Mouse (Mus musculus): ENCODE results near the gene Hapln3.
A peak's percentile ranks its signal among the peaks of the same experiment; 100 is the strongest.

Gene Hapln3

DNA sequence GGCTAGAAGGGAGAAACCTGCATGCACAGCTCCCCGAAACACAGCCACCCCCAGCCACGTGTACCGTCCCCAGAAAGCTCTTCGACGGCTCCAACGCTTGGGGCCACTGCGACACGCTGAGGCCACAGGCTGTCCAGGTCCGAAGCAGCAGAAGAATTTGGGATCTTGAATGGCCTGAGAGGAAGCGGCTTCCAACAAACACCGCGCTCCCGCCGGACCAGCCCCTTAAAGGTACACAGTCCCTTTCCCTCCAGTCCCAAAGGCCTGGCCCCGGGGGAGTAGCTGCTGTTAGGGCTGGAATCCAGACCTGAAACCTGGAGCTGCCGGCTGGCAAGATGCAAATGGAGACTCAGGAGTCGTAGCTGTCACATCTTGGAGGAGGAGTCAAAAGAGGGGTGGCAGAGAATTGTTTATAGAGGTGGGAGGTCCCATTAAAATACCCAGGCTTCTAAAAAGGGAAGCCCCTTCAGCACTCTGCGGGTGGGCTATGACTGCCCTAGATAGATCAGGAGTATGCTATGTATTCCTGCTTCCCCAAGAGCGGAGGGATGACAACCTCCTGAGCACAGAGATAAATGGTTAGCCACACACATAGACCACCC is at the start of gene Hapln3:
Hapln3 (minus strand) TSS at position 176 of the 602 bp plus-strand sequence.
- DNase-seq (ENCODE audit: low read depth in 2 of 2, low spot score in 2 of 2), result no peak

DNA sequence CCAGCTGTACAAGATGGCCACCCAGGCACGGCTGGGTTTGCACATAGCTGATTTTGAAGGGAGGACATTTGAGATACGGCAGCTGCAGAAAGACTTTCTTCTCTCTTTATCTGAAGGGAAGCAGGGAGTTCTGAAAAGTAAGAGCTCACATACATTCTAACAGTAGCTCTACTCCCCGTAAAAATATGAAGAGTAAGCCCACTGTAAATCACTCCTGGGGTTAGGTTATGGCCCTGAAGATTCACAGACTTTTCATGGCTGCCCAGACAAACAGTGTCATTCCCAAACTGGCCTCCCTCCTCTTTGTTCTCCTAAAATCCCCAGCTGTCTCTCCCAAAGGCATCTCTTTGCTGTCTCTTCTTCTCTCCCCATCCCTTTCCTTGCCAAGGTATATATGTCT is 43.0 kb upstream of the Hapln3 start:
- DNase-seq (ENCODE audit: low read depth in 2 of 2, low spot score in 2 of 2), result no peak

DNA sequence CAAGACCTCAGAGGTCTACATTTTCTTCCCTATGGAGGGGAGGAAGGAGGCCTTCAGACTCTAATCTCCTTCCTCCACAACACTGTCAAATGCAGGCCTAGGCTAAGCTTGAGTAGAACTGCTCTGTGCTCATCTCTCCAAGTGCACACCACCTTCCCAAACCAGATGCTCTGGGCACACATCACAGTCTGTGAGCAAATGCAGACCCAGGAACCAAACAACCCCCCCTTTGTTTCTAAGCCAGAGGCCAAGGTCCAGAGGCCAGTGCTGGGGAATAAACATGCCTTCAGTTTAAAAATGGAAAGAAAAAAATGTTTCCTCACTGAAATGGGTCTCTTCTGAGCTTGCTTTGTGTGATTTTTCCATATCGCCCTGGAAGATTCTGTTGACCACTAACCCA is 41.0 kb upstream of the Hapln3 start:
- no peak for DNase-seq (ENCODE audit: low read depth in 2 of 2, low spot score in 2 of 2)

DNA sequence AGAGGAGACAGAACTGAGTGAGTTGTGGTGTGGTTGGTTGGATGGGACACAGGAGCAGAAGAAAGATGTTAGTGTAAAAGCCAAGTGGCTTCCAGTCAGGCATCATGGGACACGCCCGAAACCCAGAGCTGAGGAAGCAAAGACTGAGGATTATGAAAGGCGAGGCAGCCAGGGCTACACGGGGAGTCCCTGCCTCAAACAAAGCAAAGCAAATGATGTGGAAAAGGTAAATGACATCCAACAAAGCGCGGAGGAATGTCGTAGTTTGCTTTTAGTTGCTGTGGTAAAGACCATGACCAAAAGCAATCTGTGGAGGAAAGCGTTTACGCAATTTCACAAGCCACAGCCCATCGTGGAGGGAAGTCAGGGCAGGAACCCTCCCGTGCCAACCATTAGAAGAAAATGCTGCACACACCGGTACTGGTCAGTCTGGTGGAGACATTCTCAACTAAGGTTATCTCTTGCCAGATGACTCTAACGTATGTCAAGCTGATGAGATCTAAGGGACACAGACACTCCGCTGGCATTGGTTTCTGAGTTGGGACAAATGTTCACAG is 36.3 kb upstream of the Hapln3 start:
- no peak for DNase-seq (ENCODE audit: low read depth in 2 of 2, low spot score in 2 of 2)

DNA sequence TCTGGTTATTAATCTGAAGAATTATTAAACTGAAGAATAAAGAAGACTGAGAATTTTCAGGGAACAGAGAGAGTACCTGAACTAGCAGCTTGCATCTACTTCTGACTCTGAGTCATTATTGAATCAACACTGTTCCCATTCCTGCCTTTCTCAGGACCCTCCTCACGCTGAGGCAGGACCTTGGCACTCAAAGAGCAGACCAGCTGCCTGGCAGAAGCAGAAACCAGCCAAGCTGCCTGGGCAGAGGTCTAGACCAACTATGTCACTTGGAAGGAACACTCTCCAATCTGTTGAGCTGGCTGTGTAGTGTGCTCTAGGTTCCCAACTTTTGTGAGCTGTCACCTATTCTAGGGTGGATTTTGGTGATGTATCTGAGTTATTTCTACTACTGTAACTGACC is 28.6 kb upstream of the Hapln3 start:
- no peak for DNase-seq (ENCODE audit: low read depth in 2 of 2, low spot score in 2 of 2)

DNA sequence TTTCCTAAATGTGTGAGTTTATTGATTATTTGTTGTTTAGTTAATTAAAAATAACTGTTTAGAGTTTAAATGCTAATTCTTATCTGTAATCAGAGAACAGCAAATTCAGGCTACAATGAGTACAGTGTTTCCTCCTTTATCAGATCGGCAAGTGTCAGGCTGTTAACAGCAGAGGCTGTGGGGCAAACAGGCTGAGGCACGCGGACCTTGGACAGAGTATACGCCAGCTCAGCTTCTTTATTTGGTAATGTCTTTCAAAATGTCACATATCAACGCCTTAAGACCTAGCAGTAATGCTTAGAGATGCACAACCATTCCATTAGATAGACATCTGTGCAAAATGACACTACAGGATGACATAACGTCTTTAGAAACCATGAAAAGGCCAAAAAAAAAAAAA is 18.7 kb upstream of the Hapln3 start:
- DNase-seq (ENCODE audit: low read depth in 2 of 2, low spot score in 2 of 2), result no peak

DNA sequence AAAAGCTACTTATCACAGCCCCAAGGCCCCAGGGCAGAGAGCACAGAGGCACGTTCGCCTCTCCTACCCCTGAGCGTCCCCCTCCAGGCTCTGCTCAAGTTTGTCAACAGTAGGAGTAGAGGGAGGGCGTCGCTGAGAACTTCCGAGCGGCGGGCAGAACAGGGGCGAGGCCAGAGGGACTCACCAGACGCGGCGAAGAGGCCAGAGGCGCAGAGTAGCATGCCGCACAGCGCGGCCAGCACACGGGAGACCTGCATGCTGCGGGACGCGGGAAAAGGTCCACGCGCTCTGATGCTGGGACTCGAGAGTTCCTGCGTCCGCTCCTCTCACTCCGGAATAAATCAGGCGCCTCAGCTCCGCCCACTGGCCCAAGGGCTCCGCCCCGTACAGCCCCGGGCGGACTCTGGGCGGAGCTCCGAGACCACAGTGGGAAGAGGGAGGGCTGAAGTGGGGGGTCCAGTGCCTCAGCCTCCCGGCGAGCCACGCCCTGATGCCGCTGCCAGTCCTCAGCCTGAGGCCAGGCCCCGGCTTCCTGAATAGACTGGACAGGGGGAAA is 18.0 kb upstream of the Hapln3 start, which contains the start of gene Mfge8:
Mfge8 (minus strand) TSS at position 350 of the 556 bp plus-strand sequence.
- peak; percentile 39 to 44 for DNase-seq (ENCODE audit: low read depth in 2 of 2, low spot score in 2 of 2)

DNA sequence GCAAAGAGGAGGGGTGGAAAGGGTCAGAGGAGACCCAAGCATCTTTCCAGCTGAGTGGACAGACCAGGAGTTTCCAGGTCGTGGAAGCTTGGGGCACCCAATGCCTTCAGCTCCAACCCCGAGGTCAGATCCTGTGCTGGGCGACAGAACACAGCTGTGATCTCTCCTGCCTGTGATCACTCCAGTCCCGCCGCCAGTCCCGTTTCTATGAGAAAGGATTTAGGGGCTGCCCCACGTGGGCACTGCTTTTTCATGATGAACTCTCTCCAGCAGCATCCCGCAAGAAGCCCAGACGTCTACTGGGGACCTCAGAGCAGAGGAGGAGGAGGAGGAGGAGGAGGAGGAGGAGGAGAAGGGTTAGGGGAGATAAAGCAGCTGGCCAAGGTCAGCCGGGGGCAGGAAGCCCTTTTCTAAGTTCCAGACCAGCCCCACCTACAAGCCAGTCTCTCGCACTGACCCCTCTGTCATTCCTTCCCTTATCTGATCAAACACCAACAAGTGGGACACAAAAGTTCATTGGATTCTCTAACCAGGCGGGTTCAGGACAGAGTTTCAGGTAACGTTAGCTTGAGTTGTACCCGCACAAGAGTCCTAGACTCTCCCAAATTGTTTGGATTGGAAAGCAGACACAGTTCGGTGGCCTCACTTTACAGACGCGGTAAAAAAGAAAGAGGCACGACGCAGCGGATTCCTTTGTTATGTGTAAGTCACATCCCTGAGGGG is 17.3 kb upstream of the Hapln3 start:
- no peak for DNase-seq (ENCODE audit: low read depth in 2 of 2, low spot score in 2 of 2)

DNA sequence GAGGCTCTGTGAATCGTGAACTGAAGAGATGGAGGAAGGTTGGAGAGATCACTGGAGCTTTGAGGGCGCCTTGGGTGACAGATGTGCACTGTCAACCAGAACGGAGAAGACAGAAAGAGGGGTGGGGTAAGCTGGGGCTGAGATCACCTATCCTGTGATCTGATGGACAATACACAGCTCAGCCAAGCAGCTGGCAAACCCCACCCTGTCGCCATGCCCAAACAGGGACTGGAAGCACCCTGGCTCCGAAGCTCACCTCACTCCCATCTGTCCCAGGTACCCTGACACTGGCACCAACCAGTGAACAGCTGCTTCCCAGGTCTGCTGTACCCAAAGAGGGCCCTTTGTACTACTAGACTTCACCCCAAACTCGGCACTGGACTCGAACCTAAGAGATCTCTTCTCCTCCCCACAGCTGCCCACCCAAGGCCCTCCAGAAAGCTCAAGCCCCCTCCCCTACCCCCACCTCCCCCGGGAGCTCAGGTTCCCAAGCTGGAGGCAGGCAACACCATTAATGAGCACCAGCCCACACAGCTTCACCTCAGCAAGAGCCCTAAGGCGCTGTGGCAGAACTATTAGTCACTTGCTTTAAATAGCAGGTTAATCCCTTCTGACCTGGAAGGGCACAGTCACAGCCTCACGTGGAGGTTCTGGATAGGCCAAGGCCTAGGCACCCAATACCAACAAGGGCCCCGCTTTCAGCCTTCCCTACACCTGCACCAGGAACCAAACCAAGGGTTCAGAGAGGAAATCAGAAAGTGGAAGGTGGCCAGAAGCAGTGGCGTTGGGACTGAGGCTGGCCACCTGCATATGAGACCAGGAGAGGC is 16.4 kb upstream of the Hapln3 start:
- DNase-seq (ENCODE audit: low read depth in 2 of 2, low spot score in 2 of 2), result no peak

DNA sequence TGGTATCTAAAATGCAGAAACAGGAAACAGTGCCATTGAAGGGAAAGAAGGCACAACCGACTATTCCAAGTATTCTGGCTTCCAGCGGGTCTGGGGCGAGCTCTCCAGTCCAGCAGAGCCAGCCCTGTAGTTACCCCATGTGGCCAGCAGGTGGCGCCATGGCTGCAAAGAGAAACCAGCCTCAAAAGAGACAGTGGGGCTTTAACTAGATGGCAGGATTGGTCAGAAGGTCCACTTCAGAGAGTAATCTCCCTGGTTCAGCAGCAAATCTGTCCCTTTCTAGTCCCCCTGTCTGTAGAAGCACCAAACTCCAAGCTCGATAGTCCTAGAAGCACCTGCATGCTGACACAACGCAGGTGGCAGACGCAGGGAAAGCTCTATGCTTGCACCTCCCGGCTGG is 10.1 kb upstream of the Hapln3 start:
- peak; percentile 41 to 61 for DNase-seq (ENCODE audit: low read depth in 2 of 2, low spot score in 2 of 2)

DNA sequence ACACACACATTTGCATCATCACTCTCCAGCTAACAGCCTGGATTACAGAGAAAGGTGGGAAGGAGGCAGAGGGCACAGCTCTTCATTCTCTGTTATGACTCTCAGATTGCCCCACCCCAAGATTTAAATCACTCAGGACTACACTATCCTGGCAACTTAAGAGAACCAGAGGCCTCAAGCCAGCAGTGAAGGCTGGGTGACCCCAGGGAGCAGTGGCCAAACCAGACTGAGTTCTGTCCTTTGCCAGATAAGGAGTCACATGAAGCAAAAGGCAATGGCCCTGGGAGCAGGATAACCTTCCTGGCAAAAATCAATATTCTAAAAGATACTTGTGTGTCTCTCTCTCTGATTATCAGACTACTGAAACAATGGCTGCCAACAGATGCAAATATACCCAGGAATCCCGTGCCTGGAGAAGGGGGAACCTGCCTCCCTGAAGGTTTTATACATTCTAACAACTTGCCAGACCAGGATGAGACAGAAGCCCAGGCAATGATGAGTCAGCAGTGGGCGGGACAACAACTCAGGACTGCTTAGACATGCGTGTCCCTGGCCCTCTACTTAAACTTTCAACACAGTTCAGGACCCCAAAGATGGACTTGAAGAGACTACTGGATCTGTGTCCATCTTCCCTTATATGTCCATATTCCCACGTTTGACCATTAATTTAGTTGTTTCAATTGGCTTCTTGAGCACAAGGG is 9.2 kb upstream of the Hapln3 start:
- DNase-seq (ENCODE audit: low read depth in 2 of 2, low spot score in 2 of 2), result no peak

DNA sequence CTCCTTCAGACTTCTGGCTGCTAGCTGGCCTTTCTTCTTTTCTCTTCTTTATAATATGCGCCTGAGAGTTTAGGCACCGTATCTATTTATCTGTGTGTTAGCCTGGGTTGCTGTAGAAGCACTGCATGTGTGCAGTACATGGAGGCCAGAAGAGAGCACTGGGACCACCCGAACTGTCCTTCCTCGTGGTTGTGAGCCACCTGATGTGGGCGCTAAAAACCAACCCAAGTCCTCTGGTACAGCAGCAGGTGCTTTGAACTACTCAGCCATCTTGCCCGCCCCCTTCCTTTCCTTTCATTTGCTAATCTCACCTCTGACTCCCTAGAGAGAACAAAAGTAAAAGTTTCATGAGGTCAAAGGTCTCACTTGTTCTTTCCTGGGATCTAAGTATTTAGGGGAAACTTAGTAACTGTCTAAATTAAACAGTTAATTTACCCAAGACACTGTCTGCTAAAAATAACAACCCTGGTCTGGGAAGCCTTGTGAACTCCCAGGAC is 8.6 kb upstream of the Hapln3 start:
- DNase-seq (ENCODE audit: low read depth in 2 of 2, low spot score in 2 of 2), result no peak

DNA sequence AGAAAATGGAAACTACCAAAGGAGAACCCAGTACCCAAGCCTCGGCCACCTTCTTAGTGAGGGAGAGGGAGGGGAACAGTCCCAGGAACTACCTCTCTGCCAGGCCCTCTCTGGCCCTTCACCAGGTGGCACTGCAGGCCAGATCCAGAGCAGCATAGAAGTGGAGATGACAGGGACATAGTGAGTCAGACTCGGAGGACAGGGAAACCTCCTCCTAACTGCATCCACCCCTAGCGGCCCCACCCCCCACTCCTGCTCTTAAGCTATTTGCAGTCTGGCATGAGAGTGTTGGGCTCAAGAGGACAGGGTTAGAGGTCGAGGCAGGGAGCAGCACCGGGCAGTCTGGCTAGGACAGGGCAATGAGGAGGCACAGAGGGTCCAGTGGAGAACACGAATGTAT is 2.6 kb upstream of the Hapln3 start:
- no peak for DNase-seq (ENCODE audit: low read depth in 2 of 2, low spot score in 2 of 2)

DNA sequence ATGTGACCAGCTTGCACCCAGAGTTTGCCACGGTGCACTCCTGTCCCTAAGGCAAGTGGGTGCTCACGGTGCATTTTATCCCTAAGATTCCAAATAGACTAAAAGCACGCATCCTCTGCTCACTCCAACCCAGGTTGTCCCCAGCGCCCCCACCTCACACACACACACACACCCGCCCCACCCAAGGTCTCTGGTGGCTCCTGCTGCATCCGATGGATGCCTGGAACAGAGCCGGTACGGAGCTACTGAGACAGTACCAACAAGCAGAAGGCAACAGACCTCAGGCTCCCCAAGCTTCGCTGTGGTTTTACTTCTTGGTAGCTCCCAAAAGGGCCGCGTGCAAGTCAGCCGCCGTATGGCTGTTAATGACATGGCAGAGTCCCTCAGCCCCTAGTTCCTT is 433 bp downstream of the Hapln3 start:
- DNase-seq (ENCODE audit: low read depth in 2 of 2, low spot score in 2 of 2), result no peak

DNA sequence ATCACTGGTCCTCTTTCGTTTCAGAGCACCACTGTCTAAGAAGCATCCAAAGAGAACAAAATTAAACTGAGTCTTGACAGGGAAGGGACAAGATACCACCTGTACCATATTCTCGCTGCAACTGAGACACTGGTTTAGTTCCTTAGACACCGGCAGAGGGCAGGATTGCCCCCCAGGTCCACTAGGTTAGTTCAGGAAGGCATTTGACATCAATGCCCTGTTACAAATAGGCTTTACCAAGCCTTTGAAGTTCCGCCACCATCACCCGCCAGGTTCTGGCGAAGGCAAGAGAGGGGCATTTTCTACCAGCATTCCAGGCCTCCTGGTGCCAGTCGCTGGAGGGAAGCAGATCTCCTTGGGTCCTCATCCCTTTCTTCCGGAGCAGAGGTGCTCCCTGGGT is 935 bp downstream of the Hapln3 start:
- DNase-seq (ENCODE audit: low read depth in 2 of 2, low spot score in 2 of 2), result no peak

DNA sequence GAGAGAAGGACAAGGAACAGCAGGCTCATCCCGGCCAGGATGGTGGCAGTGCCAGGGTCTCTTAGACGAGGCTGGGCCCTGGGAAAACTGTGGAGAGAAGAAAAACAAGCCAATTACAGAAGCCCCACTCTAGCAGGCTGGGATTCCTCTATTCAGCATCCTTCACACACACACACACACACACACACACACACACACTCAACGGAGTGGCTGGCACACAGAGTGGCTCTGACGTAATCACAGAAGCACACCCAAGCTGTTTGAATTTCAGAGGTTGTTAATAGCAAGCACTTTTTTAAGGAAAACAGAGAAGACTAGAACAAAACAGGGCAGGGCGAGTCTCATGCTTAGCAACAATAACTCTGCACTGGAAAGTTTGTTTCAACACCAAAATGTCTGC is 7.4 kb downstream of the Hapln3 start:
- DNase-seq (ENCODE audit: low read depth in 2 of 2, low spot score in 2 of 2), result no peak

DNA sequence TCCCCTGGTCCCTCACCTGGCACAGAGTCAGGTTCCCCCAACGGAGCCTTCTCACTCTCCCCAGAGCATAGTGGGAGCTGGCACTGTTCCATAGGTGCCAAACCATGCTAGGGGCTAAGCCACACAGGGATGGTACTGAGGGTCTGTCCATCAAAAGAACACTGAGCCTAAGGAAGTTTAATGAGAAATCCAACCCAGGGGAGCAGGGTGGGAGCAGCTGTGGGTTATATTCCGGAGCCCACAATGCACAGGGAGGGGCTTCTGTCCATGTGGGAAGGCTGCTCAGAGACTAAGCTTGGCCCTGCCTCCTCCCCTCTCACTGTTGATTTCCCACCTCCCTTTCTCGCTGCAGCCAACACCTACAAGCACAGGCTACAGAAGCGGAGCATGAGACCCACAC is 17.0 kb downstream of the Hapln3 start:
- DNase-seq (ENCODE audit: low read depth in 2 of 2, low spot score in 2 of 2), result no peak

DNA sequence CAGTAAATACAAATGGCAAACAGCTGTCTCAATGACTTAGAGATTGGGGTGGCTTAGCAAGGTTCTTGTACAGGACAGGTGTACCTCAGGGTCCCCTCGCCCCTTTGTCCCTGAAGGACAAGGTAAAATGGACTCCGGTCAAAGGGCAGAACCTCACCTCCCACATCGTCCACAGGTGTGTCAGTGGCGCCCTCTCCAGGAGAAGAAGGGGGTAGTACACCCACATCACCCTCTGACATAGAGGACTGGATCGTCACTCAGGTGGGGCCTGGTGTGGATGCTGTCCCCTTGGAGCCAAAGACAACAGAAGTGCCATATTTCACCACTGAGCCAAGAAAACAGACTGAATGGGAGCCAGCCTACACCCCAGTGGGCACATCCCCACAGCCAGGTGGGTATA is 34.3 kb downstream of the Hapln3 start:
- DNase-seq (ENCODE audit: low read depth in 2 of 2, low spot score in 2 of 2), result no peak

DNA sequence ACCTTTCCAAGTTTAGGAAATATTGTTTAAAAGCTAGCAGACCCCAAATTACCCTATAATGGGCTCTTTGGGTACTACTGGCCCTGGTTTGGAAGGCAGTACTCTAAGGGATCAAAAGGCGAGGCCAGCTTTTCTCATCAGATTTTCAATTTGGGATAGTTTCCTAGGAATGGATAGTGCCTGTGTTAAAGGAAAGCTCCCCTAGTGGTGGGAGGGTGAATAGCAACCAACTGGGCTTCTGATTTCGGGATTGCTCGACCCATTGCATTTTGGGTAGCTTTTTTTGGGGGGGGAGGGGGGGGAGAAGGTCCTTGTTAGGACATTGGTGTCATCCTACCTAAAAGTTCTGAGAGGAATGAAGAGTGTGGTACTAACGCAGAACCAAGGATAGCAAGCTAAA is 41.7 kb downstream of the Hapln3 start:
- no peak for DNase-seq (ENCODE audit: low read depth in 2 of 2, low spot score in 2 of 2)

DNA sequence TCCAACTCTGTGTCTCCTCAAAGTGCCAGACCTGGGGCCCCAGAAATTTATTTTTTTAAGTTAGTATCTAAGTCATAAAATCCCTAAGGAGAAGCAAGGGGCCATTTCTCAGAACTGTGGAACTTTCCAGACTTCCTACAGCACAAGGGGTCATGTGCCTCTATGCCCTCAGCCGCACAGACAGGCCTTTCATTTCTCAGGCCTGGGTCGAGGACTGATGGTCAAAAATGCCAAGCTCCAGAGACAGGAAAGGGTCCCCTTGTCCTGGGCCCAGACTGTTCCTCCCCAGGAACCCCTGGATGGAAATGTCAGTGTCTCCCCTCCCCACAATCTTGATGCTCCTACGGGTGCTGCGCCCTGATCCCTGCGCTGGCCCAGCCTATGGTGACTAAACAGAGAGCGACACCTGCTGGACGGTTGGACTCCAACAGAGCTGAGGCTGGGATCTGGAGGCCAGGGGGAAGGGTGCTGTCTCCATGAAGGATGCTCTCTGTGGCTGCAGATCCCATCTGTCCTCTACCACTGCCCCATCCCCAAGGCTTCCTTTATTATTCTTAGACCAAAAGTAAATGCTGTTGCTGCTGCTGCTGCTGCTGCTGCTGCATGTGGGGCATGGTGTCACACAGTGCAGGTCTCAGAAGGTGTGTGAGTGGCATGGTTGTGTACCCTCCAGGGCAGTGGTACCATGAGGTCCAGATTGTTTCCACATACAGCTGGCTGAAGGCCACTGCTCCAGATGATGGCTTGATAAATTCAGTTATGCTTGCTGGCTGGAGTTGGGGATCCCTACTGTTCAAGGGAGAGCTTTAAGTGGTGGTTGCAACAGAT is 50.0 kb downstream of the Hapln3 start:
- DNase-seq (ENCODE audit: low read depth in 2 of 2, low spot score in 2 of 2), result peak in 1 of 2 experiments; percentile 8
